Mouse (Mus musculus) heart, adult 2 months (tissue): ENCODE results near the gene Fdx1l.

Source experiments
- CTCF ChIP-seq: fragments of 200-600 bp; IDR thresholded peaks from 2 replicates; pipeline ENCODE4 v1.8.1; 2022; ENCODE audit warnings: antibody characterized with exemption, mild to moderate bottlenecking, moderate library complexity
- EP300 ChIP-seq: fragments of 200-500 bp; IDR thresholded peaks from 2 replicates; pipeline ENCODE4 v1.6.1; 2011; ENCODE audit warnings: low read depth, low read length, control low read depth; ENCODE audit not compliant: insufficient read depth
- POLR2A ChIP-seq: fragments of 200-500 bp; IDR thresholded peaks from 2 replicates; pipeline ENCODE4 v1.6.1; 2011; ENCODE audit warnings: mild to moderate bottlenecking, low read depth, low read length, control low read depth; ENCODE audit not compliant: insufficient read depth

DNA sequence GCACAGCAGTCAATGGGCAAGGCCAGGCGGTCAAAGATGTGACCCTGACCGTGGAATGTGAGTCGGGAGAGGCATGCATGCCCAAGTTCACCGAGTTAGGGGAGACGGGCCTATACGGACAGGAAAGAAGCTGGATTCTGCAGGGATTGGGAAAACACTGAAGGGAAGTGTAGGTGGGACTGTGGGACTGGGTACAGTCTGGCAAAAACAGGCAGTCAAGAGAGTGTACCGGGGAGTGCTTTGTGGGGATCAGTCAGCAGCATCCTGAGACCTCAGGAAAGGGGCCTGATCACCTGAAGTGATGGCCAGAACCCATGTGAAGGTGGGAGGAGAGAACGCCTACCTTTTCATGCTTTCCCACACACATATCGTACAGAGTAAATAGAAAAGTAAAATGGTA lies 37.8 kb downstream of the Fdx1l start:
- TF ChIP-seq CTCF = no peak
- no peak for TF ChIP-seq POLR2A
- TF ChIP-seq EP300 = no peak
